Mouse (Mus musculus): ENCODE results near the gene Gm19426. TPM values are rescaled to one million over a fixed set of nuclear protein-coding genes. Genes with fewer than 3 reads are reported as not detected.

The Gm19426 gene
- 4.6 and 5.3 TPM in 2 replicates for polyA plus RNA-seq (2014; fragmentation: Nextera tagmentation; extraction: Ambion mirVana)

DNA sequence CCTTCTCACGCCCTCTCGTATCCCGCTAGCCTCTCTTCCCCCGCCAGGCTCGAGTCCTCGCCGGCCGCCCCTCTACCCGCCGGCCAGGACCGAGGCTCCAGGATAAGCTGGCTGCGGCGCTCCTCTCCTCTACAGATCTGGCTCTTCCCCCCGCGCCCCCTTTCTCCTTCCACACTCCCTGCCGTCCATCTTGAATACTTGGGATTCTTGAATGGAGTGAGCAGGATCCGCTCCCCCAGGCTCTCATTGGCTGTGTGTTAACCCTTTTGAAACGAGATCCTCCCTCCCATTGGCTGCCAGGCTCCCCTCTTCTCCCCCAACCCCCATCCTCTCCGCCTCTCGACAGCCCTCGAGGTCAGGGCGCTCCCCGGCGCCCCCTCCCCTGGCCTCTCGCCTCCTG, at the start of gene Gm19426:
Gm19426 (minus strand) TSS at position 95 of the 400 bp plus-strand sequence.
- H3K27ac ChIP-seq (ENCODE audit: low read depth): peak within 1 kb of the TSS; percentile 100
- peak within 1 kb of the TSS; percentile 100 for H3K9ac ChIP-seq (ENCODE audit: low read length)
- H3K4me3 ChIP-seq (ENCODE audit: low read depth, low read length): peak within 1 kb of the TSS; percentile 97
- H3K4me2 ChIP-seq (ENCODE audit: low read length): peak within 1 kb of the TSS; percentile 93
- H3K36me3 ChIP-seq (ENCODE audit: control insufficient read depth, insufficient read depth, low read length): peaks cover 14% of the 10 kb centered on the region
- peak; percentile 89 for DNase-seq (ENCODE audit: low spot score)
- H3K27me3 ChIP-seq (replicated peaks; ENCODE audit: control insufficient read depth, insufficient read depth, low read length): no peaks in the 10 kb centered on the region
- no peaks in the 10 kb centered on the region for H3K9me3 ChIP-seq (ENCODE audit: control insufficient read depth, low read length)
- H3K4me1 ChIP-seq (replicated peaks; ENCODE audit: control insufficient read depth, insufficient read depth, low read length): peaks cover 28% of the 10 kb centered on the region
- ATAC-seq (replicated peaks; ENCODE audit: low FRiP score, low TSS enrichment, low read depth): peak; percentile 89
- under 1% methylated on average over 25 of the region's 25 CpGs for WGBS

DNA sequence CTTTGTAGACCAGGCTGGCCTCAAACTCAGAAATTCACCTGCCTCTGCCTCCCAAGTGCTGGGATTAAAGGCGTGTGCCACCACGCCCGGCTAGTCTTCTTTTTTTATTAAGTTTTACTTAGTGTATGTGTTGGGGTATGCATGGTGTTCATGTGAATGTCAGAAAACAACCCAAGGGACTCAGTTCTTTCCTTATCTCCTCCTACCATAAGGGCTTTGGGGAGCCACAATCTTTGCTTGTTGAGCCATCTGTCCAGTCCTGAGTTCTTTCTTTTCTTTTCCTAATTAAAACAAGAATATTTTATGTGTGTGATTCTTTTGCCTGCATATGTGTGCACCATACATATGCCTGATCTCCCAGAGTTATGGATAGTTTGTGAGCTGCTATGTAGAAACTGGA, 49.7 kb upstream of the Gm19426 start:
- H3K4me2 ChIP-seq (ENCODE audit: low read length): no peak overlapping the region
- H3K9me3 ChIP-seq (ENCODE audit: control insufficient read depth, low read length): no peaks in the 10 kb centered on the region
- no peaks in the 10 kb centered on the region for H3K27me3 ChIP-seq (replicated peaks; ENCODE audit: control insufficient read depth, insufficient read depth, low read length)
- H3K27ac ChIP-seq (ENCODE audit: low read depth): no peak overlapping the region
- DNase-seq (ENCODE audit: low spot score) (no peak), ATAC-seq (replicated peaks; ENCODE audit: low FRiP score, low TSS enrichment, low read depth) (no peak)
- WGBS: 76% methylated on average over 3 of the region's 3 CpGs
- H3K4me3 ChIP-seq (ENCODE audit: low read depth, low read length): no peak overlapping the region
- H3K4me1 ChIP-seq (replicated peaks; ENCODE audit: control insufficient read depth, insufficient read depth, low read length): no peaks in the 10 kb centered on the region
- no peak overlapping the region for H3K9ac ChIP-seq (ENCODE audit: low read length)
- H3K36me3 ChIP-seq (ENCODE audit: control insufficient read depth, insufficient read depth, low read length): no peaks in the 10 kb centered on the region

DNA sequence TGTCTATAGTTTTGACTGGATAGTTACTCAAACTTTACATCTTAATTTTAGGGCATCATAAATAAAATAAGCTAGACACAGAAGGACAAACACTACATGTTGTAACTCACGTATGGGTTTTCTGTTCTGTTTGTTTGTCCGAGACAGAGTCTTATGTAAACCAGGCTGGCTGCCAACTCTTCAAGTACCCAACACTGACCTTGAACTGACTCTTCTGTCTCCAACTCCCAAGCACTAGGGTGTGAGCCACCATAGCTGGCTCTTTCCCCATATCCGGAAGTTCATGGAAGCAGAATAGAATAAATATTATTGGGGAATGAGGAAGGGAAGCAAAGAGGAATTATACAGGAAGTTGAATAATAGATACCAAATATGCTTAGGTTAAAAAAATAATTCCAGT, 49.1 kb upstream of the Gm19426 start:
- H3K4me3 ChIP-seq (ENCODE audit: low read depth, low read length): no peak overlapping the region
- H3K36me3 ChIP-seq (ENCODE audit: control insufficient read depth, insufficient read depth, low read length): no peaks in the 10 kb centered on the region
- no peak for DNase-seq (ENCODE audit: low spot score)
- H3K4me1 ChIP-seq (replicated peaks; ENCODE audit: control insufficient read depth, insufficient read depth, low read length): no peaks in the 10 kb centered on the region
- 56% methylated on average over 3 of the region's 3 CpGs for WGBS
- H3K9ac ChIP-seq (ENCODE audit: low read length): no peak overlapping the region
- no peak for ATAC-seq (replicated peaks; ENCODE audit: low FRiP score, low TSS enrichment, low read depth)
- H3K9me3 ChIP-seq (ENCODE audit: control insufficient read depth, low read length): no peaks in the 10 kb centered on the region
- no peaks in the 10 kb centered on the region for H3K27me3 ChIP-seq (replicated peaks; ENCODE audit: control insufficient read depth, insufficient read depth, low read length)
- H3K27ac ChIP-seq (ENCODE audit: low read depth): no peak overlapping the region
- no peak overlapping the region for H3K4me2 ChIP-seq (ENCODE audit: low read length)

DNA sequence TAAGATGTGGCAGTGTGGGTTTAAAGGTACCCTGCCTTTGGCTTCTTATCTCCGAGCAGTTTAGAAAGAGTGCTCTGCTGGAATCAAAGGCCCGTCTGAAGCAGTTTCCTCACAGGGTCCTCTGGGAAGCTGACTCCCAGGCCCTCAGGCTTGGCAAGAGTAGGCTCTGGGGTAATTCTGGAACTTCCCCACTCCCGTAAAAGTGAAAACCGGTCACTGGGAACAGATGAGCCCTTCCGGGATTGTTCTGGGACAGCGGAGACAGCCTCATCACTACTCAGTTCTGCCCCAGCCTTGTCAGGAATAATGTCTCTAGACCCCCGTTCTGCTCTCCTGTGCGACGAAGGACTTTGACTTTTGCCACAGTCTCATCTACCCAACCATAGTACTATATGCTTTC, 47.0 kb upstream of the Gm19426 start:
- H3K9me3 ChIP-seq (ENCODE audit: control insufficient read depth, low read length): no peaks in the 10 kb centered on the region
- DNase-seq (ENCODE audit: low spot score): no peak
- ATAC-seq (replicated peaks; ENCODE audit: low FRiP score, low TSS enrichment, low read depth): no peak
- H3K4me3 ChIP-seq (ENCODE audit: low read depth, low read length): no peak overlapping the region
- no peak overlapping the region for H3K27ac ChIP-seq (ENCODE audit: low read depth)
- no peaks in the 10 kb centered on the region for H3K27me3 ChIP-seq (replicated peaks; ENCODE audit: control insufficient read depth, insufficient read depth, low read length)
- no peak overlapping the region for H3K4me2 ChIP-seq (ENCODE audit: low read length)
- no peaks in the 10 kb centered on the region for H3K36me3 ChIP-seq (ENCODE audit: control insufficient read depth, insufficient read depth, low read length)
- 59% methylated on average over 9 of the region's 9 CpGs for WGBS
- no peak overlapping the region for H3K9ac ChIP-seq (ENCODE audit: low read length)
- no peaks in the 10 kb centered on the region for H3K4me1 ChIP-seq (replicated peaks; ENCODE audit: control insufficient read depth, insufficient read depth, low read length)

DNA sequence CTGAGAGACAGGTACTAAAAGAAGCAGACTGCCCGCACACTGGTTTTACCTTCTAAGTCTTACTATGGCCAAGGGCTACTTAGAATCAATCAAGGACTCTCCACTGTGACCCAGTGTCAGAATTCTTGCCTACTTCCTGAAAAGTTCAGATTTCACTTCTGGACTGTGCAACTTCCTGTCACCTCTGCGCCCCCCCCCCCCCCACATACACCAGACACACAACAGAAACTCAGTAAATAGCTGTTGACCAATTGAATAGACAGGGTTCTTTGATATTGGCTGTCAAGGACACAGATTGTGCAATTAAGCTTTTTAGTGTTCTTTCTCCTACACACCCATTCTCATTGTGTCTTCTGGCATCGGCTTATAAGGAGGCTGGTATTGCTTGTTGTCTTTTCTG, 44.9 kb upstream of the Gm19426 start:
- H3K27ac ChIP-seq (ENCODE audit: low read depth): no peak overlapping the region
- H3K27me3 ChIP-seq (replicated peaks; ENCODE audit: control insufficient read depth, insufficient read depth, low read length): no peaks in the 10 kb centered on the region
- DNase-seq (ENCODE audit: low spot score): no peak
- no peaks in the 10 kb centered on the region for H3K9me3 ChIP-seq (ENCODE audit: control insufficient read depth, low read length)
- no peak overlapping the region for H3K9ac ChIP-seq (ENCODE audit: low read length)
- no peaks in the 10 kb centered on the region for H3K36me3 ChIP-seq (ENCODE audit: control insufficient read depth, insufficient read depth, low read length)
- no peaks in the 10 kb centered on the region; the same call in 1 of the 2 replicates for H3K4me1 ChIP-seq (replicated peaks; ENCODE audit: control insufficient read depth, insufficient read depth, low read length)
- 79% methylated on average over 3 of the region's 3 CpGs for whole genome bisulfite sequencing
- H3K4me3 ChIP-seq (ENCODE audit: low read depth, low read length): no peak overlapping the region
- no peak for ATAC-seq (replicated peaks; ENCODE audit: low FRiP score, low TSS enrichment, low read depth)
- H3K4me2 ChIP-seq (ENCODE audit: low read length): no peak overlapping the region

DNA sequence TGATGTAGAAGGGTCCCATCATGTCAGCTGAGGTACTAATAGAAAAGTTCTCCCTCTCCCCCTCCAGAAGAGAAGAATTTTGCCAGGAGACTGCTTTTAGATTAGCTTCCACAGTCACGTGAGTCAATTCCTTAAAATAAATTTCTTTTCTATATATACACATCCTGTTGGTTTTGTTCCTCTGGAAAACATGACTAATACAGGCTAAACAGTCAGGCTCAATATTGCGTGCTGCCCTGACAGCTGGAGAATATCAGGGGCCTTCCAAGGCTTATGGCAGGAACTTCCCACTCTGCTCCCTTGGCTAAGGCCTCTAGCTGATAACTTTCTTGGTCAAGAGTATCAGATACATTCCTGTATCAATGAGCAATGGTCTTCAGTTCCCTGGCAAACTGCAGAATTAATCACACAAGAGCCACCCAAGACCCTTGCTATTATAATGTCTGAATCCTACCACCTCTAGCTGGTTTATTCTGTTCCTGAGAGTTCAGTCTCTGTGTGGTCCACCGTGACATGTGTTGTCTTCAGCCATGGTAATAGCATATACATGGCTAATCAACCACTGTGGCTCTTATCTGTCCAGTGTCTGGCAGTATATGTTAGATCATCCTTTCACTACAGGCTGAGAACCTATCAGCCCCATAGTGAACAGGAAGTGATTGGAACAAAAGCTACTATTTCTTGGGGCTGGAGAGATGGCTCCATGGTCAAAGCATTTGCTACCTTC, 40.5 kb upstream of the Gm19426 start:
- Histone ChIP-seq H3K4me3 (ENCODE audit: low read depth, low read length) (no peak overlapping the region), H3K9ac (ENCODE audit: low read length) (no peak overlapping the region), H3K36me3 (ENCODE audit: control insufficient read depth, insufficient read depth, low read length) (no peaks in the 10 kb centered on the region), H3K4me2 (ENCODE audit: low read length) (no peak overlapping the region), H3K27me3 (replicated peaks; ENCODE audit: control insufficient read depth, insufficient read depth, low read length) (no peaks in the 10 kb centered on the region), H3K4me1 (replicated peaks; ENCODE audit: control insufficient read depth, insufficient read depth, low read length) (no peaks in the 10 kb centered on the region; the same call in 1 of the 2 replicates), H3K27ac (ENCODE audit: low read depth) (peak overlapping the region; percentile 69), H3K9me3 (ENCODE audit: control insufficient read depth, low read length) (no peaks in the 10 kb centered on the region)
- 53% methylated on average over 3 of the region's 3 CpGs for WGBS
- ATAC-seq (replicated peaks; ENCODE audit: low FRiP score, low TSS enrichment, low read depth): peak; percentile 66; the same call in 1 of the 2 replicates
- no peak for DNase-seq (ENCODE audit: low spot score)

DNA sequence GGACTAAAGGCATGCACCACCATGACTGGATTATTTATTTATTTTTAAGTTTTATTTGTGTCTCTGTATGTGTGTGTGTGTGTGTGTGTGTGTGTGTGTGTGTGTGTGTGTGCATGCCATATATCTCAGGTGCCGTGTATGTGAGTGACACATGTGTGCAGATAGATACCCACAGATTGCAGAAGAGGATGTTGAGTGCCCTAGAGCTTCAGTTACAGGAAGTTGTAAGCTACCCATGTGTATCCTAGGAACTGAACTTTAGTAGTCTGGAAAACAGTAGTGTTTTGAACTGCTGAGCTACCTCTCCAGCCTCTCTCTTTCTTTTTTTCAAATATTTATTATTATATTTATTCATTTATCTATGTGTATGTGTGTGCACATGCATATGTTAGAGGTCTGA, 39.9 kb upstream of the Gm19426 start:
- 88% methylated on average over 1 of the region's 1 CpGs for WGBS
- Histone ChIP-seq H3K27ac (ENCODE audit: low read depth) (no peak overlapping the region; the same call in 1 of the 2 replicates), H3K36me3 (ENCODE audit: control insufficient read depth, insufficient read depth, low read length) (no peaks in the 10 kb centered on the region), H3K9me3 (ENCODE audit: control insufficient read depth, low read length) (no peaks in the 10 kb centered on the region), H3K4me1 (replicated peaks; ENCODE audit: control insufficient read depth, insufficient read depth, low read length) (no peaks in the 10 kb centered on the region; the same call in 1 of the 2 replicates), H3K27me3 (replicated peaks; ENCODE audit: control insufficient read depth, insufficient read depth, low read length) (no peaks in the 10 kb centered on the region), H3K4me3 (ENCODE audit: low read depth, low read length) (no peak overlapping the region), H3K9ac (ENCODE audit: low read length) (no peak overlapping the region), H3K4me2 (ENCODE audit: low read length) (no peak overlapping the region)
- ATAC-seq (replicated peaks; ENCODE audit: low FRiP score, low TSS enrichment, low read depth) (no peak), DNase-seq (ENCODE audit: low spot score) (no peak)

DNA sequence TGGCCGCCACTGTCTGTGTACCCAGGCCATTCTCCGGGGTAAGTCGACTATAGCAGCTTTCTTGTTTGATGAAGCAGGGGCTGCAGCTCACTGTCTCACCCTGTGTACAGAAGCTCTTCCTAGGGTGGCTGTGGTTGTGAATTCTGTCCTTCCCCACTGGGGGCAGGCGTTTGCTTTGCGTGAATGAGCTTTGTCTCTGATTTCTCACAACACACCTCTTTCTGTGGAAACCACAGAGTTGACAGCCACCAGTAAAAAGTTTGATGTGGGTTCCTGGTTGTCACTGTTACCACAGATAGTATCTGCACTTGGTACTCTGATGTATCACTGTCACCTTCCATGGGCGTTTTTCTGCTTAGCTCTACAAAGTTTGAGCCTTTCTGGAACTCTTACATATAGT, 35.8 kb upstream of the Gm19426 start:
- no peak for ATAC-seq (replicated peaks; ENCODE audit: low FRiP score, low TSS enrichment, low read depth)
- WGBS: 57% methylated on average over 6 of the region's 6 CpGs
- DNase-seq (ENCODE audit: low spot score): no peak

DNA sequence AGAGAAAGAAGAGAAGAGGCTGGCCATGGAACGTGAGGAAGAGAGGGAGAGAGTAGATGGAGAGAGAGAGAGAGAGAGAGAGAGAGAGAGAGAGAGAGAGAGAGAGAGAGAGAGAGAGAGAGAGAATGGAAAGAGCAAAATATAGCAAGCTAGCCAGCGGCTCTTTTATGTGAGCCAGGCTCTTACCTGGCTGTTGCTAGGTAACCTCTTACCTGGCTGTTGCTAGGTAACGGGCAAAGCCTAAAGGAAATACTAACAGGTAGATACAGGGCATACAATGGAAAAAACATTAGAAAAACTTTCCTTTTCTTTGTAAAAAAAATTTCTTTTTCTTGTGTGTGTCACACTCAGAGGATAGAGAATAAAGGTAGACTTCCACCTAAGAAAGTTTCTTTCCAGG, 34.3 kb upstream of the Gm19426 start:
- Histone ChIP-seq H3K27ac (ENCODE audit: low read depth) (no peak overlapping the region), H3K36me3 (ENCODE audit: control insufficient read depth, insufficient read depth, low read length) (no peaks in the 10 kb centered on the region), H3K27me3 (replicated peaks; ENCODE audit: control insufficient read depth, insufficient read depth, low read length) (no peaks in the 10 kb centered on the region), H3K9ac (ENCODE audit: low read length) (no peak overlapping the region), H3K4me3 (ENCODE audit: low read depth, low read length) (no peak overlapping the region), H3K9me3 (ENCODE audit: control insufficient read depth, low read length) (no peaks in the 10 kb centered on the region), H3K4me1 (replicated peaks; ENCODE audit: control insufficient read depth, insufficient read depth, low read length) (peaks cover 13% of the 10 kb centered on the region), H3K4me2 (ENCODE audit: low read length) (no peak overlapping the region)
- DNase-seq (ENCODE audit: low spot score): no peak
- 54% methylated on average over 3 of the region's 3 CpGs for WGBS
- ATAC-seq (replicated peaks; ENCODE audit: low FRiP score, low TSS enrichment, low read depth): no peak

More for the DNA sequence above, 35.8 kb upstream of the Gm19426 start:
- Histone ChIP-seq H3K27me3 (replicated peaks; ENCODE audit: control insufficient read depth, insufficient read depth, low read length) (no peaks in the 10 kb centered on the region), H3K27ac (ENCODE audit: low read depth) (no peak overlapping the region), H3K9me3 (ENCODE audit: control insufficient read depth, low read length) (no peaks in the 10 kb centered on the region), H3K36me3 (ENCODE audit: control insufficient read depth, insufficient read depth, low read length) (no peaks in the 10 kb centered on the region), H3K9ac (ENCODE audit: low read length) (no peak overlapping the region), H3K4me2 (ENCODE audit: low read length) (no peak overlapping the region), H3K4me1 (replicated peaks; ENCODE audit: control insufficient read depth, insufficient read depth, low read length) (peaks cover 7% of the 10 kb centered on the region), H3K4me3 (ENCODE audit: low read depth, low read length) (no peak overlapping the region)
